Mouse (Mus musculus): ENCODE measurements around the gene Hoxa9. TPM values are rescaled to one million over a fixed set of nuclear protein-coding genes. Genes with fewer than 3 reads are reported as not detected.

Gene Hoxa9
- polyA plus RNA-seq, 1 experiment, result 17.7 TPM

DNA sequence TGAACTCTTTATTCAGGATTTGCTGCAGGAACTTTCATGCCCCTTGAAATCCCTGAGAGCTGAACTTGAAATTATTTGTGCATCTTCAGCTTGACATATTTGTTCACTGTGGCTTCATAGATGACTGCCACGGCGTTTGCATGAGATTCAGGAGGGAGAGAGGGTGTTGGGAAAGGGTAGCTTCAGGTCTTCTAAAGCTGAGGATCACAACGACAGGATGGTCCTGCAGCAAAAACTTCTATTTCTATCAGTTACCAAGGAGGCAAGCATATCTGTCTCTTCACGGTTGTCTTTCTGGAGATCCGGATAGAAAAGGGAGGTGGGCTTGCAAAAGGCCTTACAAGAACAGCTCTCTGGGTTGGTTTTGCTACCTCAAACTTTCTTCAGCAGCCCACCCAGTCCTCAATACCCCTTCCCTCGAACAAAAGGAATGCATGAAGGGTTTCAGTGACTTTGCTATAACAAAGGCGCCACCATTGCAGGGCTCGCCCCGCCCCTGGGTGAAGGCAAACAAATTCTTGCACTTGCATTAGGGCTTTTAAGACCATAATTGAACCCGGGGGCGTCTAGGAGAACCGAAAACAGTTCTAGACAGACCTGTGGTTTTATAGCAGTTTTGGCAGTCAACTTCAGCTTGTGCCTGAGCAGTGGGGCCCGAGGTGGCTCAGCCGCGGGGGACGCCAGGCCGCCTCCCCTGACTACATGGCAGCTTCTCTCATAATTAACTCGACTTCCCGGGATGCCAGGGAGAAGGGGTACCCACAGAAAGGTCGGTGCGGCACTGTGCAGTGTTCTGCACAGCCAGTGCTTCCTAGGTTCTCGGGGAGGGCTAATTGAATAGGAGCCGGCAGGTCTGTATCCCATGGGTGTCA, 17.1 kb upstream of the Hoxa9 start:
- Histone ChIP-seq H3K27me3 (ENCODE audit: control insufficient read depth, insufficient read depth, insufficient read length) (no peaks in the 10 kb centered on the region), H3K4me2 (ENCODE audit: low read depth) (peak overlapping the region; percentile 90), H3ac (ENCODE audit: control insufficient read depth, insufficient read length) (no peak overlapping the region), H3K36me3 (ENCODE audit: control insufficient read depth, insufficient read depth) (no peaks in the 10 kb centered on the region), H3K79me2 (ENCODE audit: control insufficient read depth, insufficient read depth) (peaks cover 46% of the 10 kb centered on the region), H3K4me3 (peak overlapping the region; percentile 90)
- no peak for TF ChIP-seq MAX (IDR thresholded peaks at IDR 0.05; ENCODE audit: low read depth)
- no peak for TF ChIP-seq TCF3 (IDR thresholded peaks at IDR 0.05; ENCODE audit: insufficient read length, low read depth)
- no peak for TF ChIP-seq USF1 (IDR thresholded peaks at IDR 0.05; ENCODE audit: low read depth)

DNA sequence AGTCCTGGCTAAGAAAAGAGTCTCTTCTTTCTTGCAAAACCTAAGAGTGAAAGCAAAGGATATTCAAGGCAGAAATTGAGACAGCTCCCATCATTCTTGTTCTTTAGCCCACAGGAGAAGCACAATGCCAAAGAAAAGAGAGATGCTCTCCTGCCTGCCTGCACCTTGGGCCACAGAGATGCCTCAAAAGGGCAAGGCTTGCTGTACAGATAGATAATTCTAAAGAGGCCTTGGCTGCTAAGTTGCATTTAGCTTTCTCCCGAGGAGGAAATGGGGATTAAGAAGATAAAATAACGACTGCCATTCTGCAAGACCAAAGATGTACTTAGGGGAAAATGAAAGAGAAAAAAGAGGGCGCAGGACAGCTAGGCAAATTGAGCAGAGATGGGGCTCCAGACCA, 16.0 kb upstream of the Hoxa9 start:
- Histone ChIP-seq H3K4me2 (ENCODE audit: low read depth) (peak overlapping the region; percentile 90), H3K4me3 (peak overlapping the region; percentile 90), H3K36me3 (ENCODE audit: control insufficient read depth, insufficient read depth) (no peaks in the 10 kb centered on the region), H3K79me2 (ENCODE audit: control insufficient read depth, insufficient read depth) (peaks cover 49% of the 10 kb centered on the region), H3K27me3 (ENCODE audit: control insufficient read depth, insufficient read depth, insufficient read length) (no peaks in the 10 kb centered on the region), H3ac (ENCODE audit: control insufficient read depth, insufficient read length) (peak overlapping the region; percentile 73)
- TF ChIP-seq CEBPB (IDR thresholded peaks at IDR 0.05; ENCODE audit: insufficient read depth, poor library complexity, severe bottlenecking) (no peak), REST (IDR thresholded peaks at IDR 0.05; ENCODE audit: insufficient read depth, insufficient read length) (no peak), E2F4 (IDR thresholded peaks at IDR 0.05; ENCODE audit: insufficient read depth) (no peak), SRF (IDR thresholded peaks at IDR 0.05; ENCODE audit: control insufficient read depth, insufficient read length, low read depth) (no peak), TCF3 (IDR thresholded peaks at IDR 0.05; ENCODE audit: insufficient read length, low read depth) (no peak), MYOG (IDR thresholded peaks at IDR 0.05; ENCODE audit: control insufficient read depth in 1 of 3, insufficient read depth in 1 of 3, insufficient read length in 2 of 3, low read depth in 2 of 3) (no peak), POLR2A (IDR thresholded peaks at IDR 0.05; ENCODE audit: insufficient read length, low read depth) (no peak), USF1 (IDR thresholded peaks at IDR 0.05; ENCODE audit: low read depth) (no peak), MAX (IDR thresholded peaks at IDR 0.05; ENCODE audit: low read depth) (no peak), TCF12 (IDR thresholded peaks at IDR 0.05; ENCODE audit: insufficient read depth, poor library complexity, severe bottlenecking) (no peak), POLR2AphosphoS2 (IDR thresholded peaks at IDR 0.05; ENCODE audit: insufficient read length, low read depth) (no peak), MYOD1 (IDR thresholded peaks at IDR 0.05; ENCODE audit: control insufficient read depth in 1 of 3, insufficient read length in 2 of 3, low read depth in 2 of 3) (no peak)

DNA sequence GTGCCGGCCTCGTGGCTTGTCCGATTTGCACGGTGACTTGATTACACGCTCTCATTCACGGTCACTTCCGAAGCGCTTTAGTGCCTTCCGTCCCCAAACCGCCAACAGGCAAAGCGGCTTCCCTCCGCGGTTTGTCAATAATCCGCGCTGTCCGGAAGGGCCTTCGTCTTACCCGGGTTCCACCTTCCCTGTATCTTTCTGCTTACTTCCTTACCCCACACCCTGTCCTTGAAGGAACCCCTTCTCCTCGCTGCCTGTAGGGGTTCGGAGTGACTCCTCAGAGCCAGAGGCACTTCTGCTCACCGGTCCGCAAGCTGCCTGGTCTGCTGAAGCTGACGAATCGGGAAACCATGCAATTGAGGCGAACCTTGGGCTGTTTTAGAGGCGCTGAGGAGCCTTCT, 15.5 kb upstream of the Hoxa9 start:
- Histone ChIP-seq H3K27me3 (ENCODE audit: control insufficient read depth, insufficient read depth, insufficient read length) (no peaks in the 10 kb centered on the region), H3K4me3 (peak overlapping the region; percentile 90), H3K79me2 (ENCODE audit: control insufficient read depth, insufficient read depth) (peaks cover 48% of the 10 kb centered on the region), H3ac (ENCODE audit: control insufficient read depth, insufficient read length) (peak overlapping the region; percentile 73), H3K4me2 (ENCODE audit: low read depth) (peak overlapping the region; percentile 90), H3K36me3 (ENCODE audit: control insufficient read depth, insufficient read depth) (no peaks in the 10 kb centered on the region)
- TF ChIP-seq POLR2AphosphoS2 (IDR thresholded peaks at IDR 0.05; ENCODE audit: insufficient read length, low read depth) (peak; percentile 15), REST (IDR thresholded peaks at IDR 0.05; ENCODE audit: insufficient read depth, insufficient read length) (no peak)

DNA sequence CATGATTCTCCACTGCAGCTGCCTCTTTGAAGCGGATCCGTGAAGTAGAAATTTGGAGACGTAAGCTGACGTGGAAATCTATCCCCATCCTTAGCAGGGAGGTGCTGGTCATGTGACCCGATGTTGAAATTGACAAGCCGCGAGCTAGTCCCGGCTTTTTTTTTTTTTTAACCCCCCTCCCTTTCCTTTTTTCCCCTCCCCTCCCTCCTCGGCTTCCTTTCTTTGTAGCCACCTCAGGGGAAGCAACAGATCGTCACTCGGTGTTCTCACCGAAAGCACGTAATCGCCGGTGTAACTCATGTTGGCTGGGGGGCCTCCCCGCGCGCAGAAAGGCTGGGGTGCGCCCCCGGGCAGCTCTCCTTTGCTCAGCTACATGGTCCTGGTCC, 14.9 kb upstream of the Hoxa9 start, which contains the start of gene Hoxa11:
Gene Hoxa11 (minus strand): TSS at position 54 of the 386 bp plus-strand sequence.
- peak within 1 kb of the TSS; percentile 90 for H3K4me2 ChIP-seq (ENCODE audit: low read depth)
- peak within 1 kb of the TSS; percentile 73 for H3ac ChIP-seq (ENCODE audit: control insufficient read depth, insufficient read length)
- peaks cover 42% of the 10 kb centered on the region for H3K79me2 ChIP-seq (ENCODE audit: control insufficient read depth, insufficient read depth)
- H3K27me3 ChIP-seq (ENCODE audit: control insufficient read depth, insufficient read depth, insufficient read length), result no peaks in the 10 kb centered on the region
- no peaks in the 10 kb centered on the region for H3K36me3 ChIP-seq (ENCODE audit: control insufficient read depth, insufficient read depth)
- H3K4me3 ChIP-seq, result peak within 1 kb of the TSS; percentile 90
- TF ChIP-seq USF1 (IDR thresholded peaks at IDR 0.05; ENCODE audit: low read depth) (peak; percentile 93), MYOG (IDR thresholded peaks at IDR 0.05; ENCODE audit: control insufficient read depth in 1 of 3, insufficient read depth in 1 of 3, insufficient read length in 2 of 3, low read depth in 2 of 3) (no peak), CEBPB (IDR thresholded peaks at IDR 0.05; ENCODE audit: insufficient read depth, poor library complexity, severe bottlenecking) (peak; percentile 68; the same call in 1 of the 2 replicates), MYOD1 (IDR thresholded peaks at IDR 0.05; ENCODE audit: control insufficient read depth in 1 of 3, insufficient read length in 2 of 3, low read depth in 2 of 3) (no peak), POLR2AphosphoS2 (IDR thresholded peaks at IDR 0.05; ENCODE audit: insufficient read length, low read depth) (peak; percentile 45), REST (IDR thresholded peaks at IDR 0.05; ENCODE audit: insufficient read depth, insufficient read length) (no peak), SRF (IDR thresholded peaks at IDR 0.05; ENCODE audit: control insufficient read depth, insufficient read length, low read depth) (no peak)

DNA sequence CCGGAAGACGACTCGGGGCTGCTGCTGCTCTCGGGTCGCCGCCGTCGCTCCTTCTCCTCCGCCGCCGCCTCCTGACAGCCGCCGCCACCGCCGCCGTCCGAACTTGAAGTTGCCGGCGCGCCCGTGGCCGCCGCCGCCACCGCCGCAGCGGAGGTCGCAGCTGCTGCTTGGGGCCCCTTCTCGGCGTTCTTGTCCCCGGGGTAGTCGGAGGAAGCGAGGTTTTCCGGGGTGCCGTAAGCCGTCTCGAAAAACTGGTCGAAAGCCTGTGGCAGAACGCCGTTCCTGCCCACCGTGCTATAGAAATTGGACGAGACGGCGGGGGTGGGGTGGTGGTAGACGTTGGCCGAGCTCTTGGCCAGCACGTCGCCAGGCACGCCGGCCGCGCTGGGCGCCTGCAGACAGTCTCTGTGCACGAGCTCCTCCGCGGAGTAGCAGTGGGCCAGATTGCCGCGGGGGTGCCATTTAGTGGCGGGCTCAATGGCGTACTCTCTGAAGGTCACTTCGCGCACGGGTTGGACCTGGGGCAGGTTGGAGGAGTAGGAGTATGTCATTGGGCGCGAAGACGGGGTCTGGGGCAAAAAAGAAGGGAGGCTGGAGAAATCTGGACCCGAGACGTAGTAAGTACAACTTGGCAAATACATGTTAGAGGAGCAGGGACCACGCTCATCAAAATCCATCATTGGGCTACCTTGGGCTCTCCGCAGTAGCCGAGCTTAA, 14.3 kb upstream of the Hoxa9 start:
- TF ChIP-seq POLR2A (IDR thresholded peaks at IDR 0.05; ENCODE audit: insufficient read length, low read depth), result peak; percentile 43
- no peak for TF ChIP-seq TCF3 (IDR thresholded peaks at IDR 0.05; ENCODE audit: insufficient read length, low read depth)
- peak in 2 of 3 experiments; percentile 8 to 50 for TF ChIP-seq MYOG (IDR thresholded peaks at IDR 0.05; ENCODE audit: control insufficient read depth in 1 of 3, insufficient read depth in 1 of 3, insufficient read length in 2 of 3, low read depth in 2 of 3)
- Histone ChIP-seq H3K4me2 (ENCODE audit: low read depth) (peak overlapping the region; percentile 90), H3K36me3 (ENCODE audit: control insufficient read depth, insufficient read depth) (no peaks in the 10 kb centered on the region), H3K27me3 (ENCODE audit: control insufficient read depth, insufficient read depth, insufficient read length) (no peaks in the 10 kb centered on the region), H3K79me2 (ENCODE audit: control insufficient read depth, insufficient read depth) (peaks cover 40% of the 10 kb centered on the region), H3K4me3 (peak overlapping the region; percentile 90), H3ac (ENCODE audit: control insufficient read depth, insufficient read length) (peak overlapping the region; percentile 73)
